Mouse (Mus musculus): Measurements from ENCODE around the gene Ch25h.

Gene Ch25h

GRCm38 (mm10) chr19:34474991-34475971 is at the start of gene Ch25h:
Gene Ch25h (minus strand): TSS chr19:34475164.
- DNase-seq (ENCODE audit: extremely low read depth, low read depth, low spot score), result no peak

GRCm38 (mm10) chr19:34524646-34525045 is 49.7 kb upstream of the Ch25h start:
- DNase-seq (ENCODE audit: extremely low read depth, low read depth, low spot score), result no peak

GRCm38 (mm10) chr19:34523106-34523725 is 48.3 kb upstream of the Ch25h start:
- DNase-seq (ENCODE audit: extremely low read depth, low read depth, low spot score), result no peak

- no peak for DNase-seq (ENCODE audit: extremely low read depth, low read depth, low spot score)
Observed at GRCm38 (mm10) chr19:34521978-34522377, 47.0 kb upstream of the Ch25h start.

GRCm38 (mm10) chr19:34521361-34521760 is 46.4 kb upstream of the Ch25h start:
- no peak for DNase-seq (ENCODE audit: extremely low read depth, low read depth, low spot score)

GRCm38 (mm10) chr19:34520051-34520450 is 45.1 kb upstream of the Ch25h start:
- DNase-seq (ENCODE audit: extremely low read depth, low read depth, low spot score), result no peak

- DNase-seq (ENCODE audit: extremely low read depth, low read depth, low spot score), result no peak
Observed at GRCm38 (mm10) chr19:34519646-34520045, 44.7 kb upstream of the Ch25h start.

GRCm38 (mm10) chr19:34518786-34519185 is 43.8 kb upstream of the Ch25h start:
- no peak for DNase-seq (ENCODE audit: extremely low read depth, low read depth, low spot score)

- no peak for DNase-seq (ENCODE audit: extremely low read depth, low read depth, low spot score)
Observed at GRCm38 (mm10) chr19:34517812-34518594, 43.0 kb upstream of the Ch25h start.

GRCm38 (mm10) chr19:34517197-34517596 is 42.2 kb upstream of the Ch25h start:
- peak; percentile 18 for DNase-seq (ENCODE audit: extremely low read depth, low read depth, low spot score)

GRCm38 (mm10) chr19:34516346-34516745 is 41.4 kb upstream of the Ch25h start:
- DNase-seq (ENCODE audit: extremely low read depth, low read depth, low spot score), result no peak

- no peak for DNase-seq (ENCODE audit: extremely low read depth, low read depth, low spot score)
Observed at GRCm38 (mm10) chr19:34515681-34516080, 40.7 kb upstream of the Ch25h start.

- DNase-seq (ENCODE audit: extremely low read depth, low read depth, low spot score), result no peak
Observed at GRCm38 (mm10) chr19:34511528-34511927, 36.6 kb upstream of the Ch25h start.

GRCm38 (mm10) chr19:34510717-34511116 is 35.8 kb upstream of the Ch25h start:
- DNase-seq (ENCODE audit: extremely low read depth, low read depth, low spot score), result no peak

- no peak for DNase-seq (ENCODE audit: extremely low read depth, low read depth, low spot score)
Observed at GRCm38 (mm10) chr19:34505161-34505721, 30.3 kb upstream of the Ch25h start.

GRCm38 (mm10) chr19:34500763-34501162 is 25.8 kb upstream of the Ch25h start:
- no peak for DNase-seq (ENCODE audit: extremely low read depth, low read depth, low spot score)

GRCm38 (mm10) chr19:34496353-34496752 is 21.4 kb upstream of the Ch25h start:
- no peak for DNase-seq (ENCODE audit: extremely low read depth, low read depth, low spot score)

GRCm38 (mm10) chr19:34493859-34494258 is 18.9 kb upstream of the Ch25h start:
- no peak for DNase-seq (ENCODE audit: extremely low read depth, low read depth, low spot score)

GRCm38 (mm10) chr19:34483547-34483946 is 8.6 kb upstream of the Ch25h start:
- DNase-seq (ENCODE audit: extremely low read depth, low read depth, low spot score), result no peak

GRCm38 (mm10) chr19:34474228-34474990 is 555 bp downstream of the Ch25h start:
- DNase-seq (ENCODE audit: extremely low read depth, low read depth, low spot score), result no peak
